Mouse (Mus musculus) kidney, postnatal 36 days (tissue): ENCODE results near the gene Olfr164.
A peak's percentile ranks its signal among the peaks of the same experiment; 100 is the strongest.

Experiments used
- DNase-seq, 2 experiments: peaks; one replicate each; pipeline ENCODE4 v3.0.0; 2021 to 2022; ENCODE audit warnings: mixed read lengths in 2 of 2

Olfr164 gene

GRCm38 (mm10) chr16:19313964-19314363, at the start of gene Olfr164:
Olfr164 (minus strand) TSS chr16:19314064.
- DNase-seq, result no peak

GRCm38 (mm10) chr16:19349111-19349510, 35.2 kb upstream of the Olfr164 start:
- no peak for DNase-seq

GRCm38 (mm10) chr16:19263235-19263634, 50.6 kb downstream of the Olfr164 start:
- no peak for DNase-seq

- no peak for DNase-seq
Observed at GRCm38 (mm10) chr16:19260780-19261179, 53.1 kb downstream of the Olfr164 start.

- DNase-seq, result no peak
Observed at GRCm38 (mm10) chr16:19245835-19246234, 68.0 kb downstream of the Olfr164 start.

- peak in 1 of 2 experiments; percentile 1 for DNase-seq
Observed at GRCm38 (mm10) chr16:19241539-19242025, 72.3 kb downstream of the Olfr164 start.

- no peak for DNase-seq
Observed at GRCm38 (mm10) chr16:19240792-19241538, 72.9 kb downstream of the Olfr164 start.

- DNase-seq, result no peak
Observed at GRCm38 (mm10) chr16:19236719-19237118, 77.1 kb downstream of the Olfr164 start.
